Mouse (Mus musculus) c-Kit-negative CD71-positive TER-119-positive erythroid progenitor cells, embryonic 14.5 days (primary cell): ENCODE results near the gene Prkcb.

Experiments used
- DNase-seq: peaks from one replicate; pipeline ENCODE4 v3.0.0-alpha.2; 2013; ENCODE audit warnings: low read depth, low spot score

The Prkcb gene

GRCm38 (mm10) chr7:122397699-122398098 lies 109.1 kb downstream of the Prkcb start:
- DNase-seq, result no peak

DNA sequence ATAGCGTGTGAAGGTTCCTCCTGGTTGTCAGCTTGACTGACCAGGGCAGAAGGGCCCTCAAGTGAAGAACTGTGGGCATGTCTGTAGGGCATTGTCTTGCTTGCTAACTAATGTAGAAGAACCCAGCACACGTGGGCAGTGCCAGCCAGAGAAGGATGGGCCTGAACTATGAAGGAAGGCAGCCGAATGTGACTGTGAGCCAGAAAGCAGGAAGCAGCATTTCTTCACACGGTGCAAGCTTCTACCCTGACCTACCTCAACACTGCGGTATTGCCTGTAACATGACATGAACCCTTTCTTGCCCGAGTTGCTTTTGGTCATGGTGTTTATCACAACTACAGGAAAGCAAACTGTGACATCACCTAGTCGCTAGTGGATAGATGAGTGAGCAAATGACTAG lies 113.5 kb downstream of the Prkcb start:
- no peak for DNase-seq

- DNase-seq, result no peak
Observed at GRCm38 (mm10) chr7:122403343-122403742, 114.8 kb downstream of the Prkcb start.

- DNase-seq, result no peak
Observed at GRCm38 (mm10) chr7:122404571-122405393, 116.2 kb downstream of the Prkcb start.

- DNase-seq, result no peak
Observed at GRCm38 (mm10) chr7:122406625-122407024, 118.1 kb downstream of the Prkcb start.

GRCm38 (mm10) chr7:122409945-122410344 lies 121.4 kb downstream of the Prkcb start:
- DNase-seq, result no peak

DNA sequence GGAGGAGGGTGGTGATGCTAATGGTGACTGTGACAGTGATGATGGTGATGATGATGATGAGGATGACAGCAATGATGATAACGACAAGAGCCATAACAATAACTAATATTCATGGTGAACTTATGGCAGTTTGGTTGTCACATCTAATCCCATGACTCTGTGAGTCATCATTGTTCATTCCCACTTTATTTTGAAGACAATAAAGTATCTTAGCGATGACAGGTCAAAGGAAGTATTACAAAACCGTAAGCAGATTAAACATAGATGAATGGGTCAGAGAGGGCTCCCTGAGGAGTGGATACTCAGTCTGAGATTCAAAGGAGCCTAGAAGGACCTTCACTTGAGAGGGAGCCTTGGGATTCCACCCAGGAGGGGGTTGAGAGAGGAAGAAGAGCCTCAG lies 122.3 kb downstream of the Prkcb start:
- no peak for DNase-seq

- DNase-seq, result no peak
Observed at GRCm38 (mm10) chr7:122413231-122413630, 124.7 kb downstream of the Prkcb start.

DNA sequence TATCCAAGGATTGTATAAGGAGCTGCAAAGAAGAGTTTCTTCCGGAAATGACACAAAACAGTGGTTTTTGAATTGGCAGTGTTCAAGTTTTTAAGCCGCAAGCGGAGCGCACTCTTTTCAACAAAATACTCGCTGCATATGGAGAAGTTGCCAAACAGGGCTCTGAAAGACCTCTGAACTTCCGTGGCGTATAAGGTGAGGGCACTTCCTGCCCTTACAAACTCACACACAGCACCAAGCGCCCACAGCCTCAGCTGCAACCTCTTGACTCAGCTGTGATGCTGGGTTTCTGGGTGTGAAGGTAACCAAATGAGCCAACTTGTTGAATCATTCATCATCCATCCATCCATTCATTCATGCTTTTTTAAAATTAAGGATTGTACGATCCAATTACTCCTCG lies 125.6 kb downstream of the Prkcb start:
- no peak for DNase-seq

DNA sequence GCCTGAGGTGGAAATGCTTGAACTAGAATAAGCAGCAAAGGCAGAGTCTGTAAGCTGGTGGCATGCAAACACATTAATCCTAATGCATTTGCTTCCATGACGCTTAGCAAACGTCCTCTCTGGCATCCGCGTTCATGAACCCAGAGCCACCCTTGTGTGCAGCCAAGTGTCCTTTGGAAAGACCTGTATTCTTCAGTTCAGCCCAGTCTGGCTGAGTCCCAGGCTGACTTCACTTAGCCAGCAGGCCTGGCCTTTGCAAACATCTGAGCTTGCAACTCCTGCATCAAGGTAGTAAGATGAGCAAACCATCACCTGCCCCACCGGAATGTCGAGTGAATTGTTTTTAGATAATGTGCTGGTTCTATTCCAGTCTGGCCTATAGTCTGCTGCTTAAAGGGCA lies 126.1 kb downstream of the Prkcb start:
- no peak for DNase-seq

DNA sequence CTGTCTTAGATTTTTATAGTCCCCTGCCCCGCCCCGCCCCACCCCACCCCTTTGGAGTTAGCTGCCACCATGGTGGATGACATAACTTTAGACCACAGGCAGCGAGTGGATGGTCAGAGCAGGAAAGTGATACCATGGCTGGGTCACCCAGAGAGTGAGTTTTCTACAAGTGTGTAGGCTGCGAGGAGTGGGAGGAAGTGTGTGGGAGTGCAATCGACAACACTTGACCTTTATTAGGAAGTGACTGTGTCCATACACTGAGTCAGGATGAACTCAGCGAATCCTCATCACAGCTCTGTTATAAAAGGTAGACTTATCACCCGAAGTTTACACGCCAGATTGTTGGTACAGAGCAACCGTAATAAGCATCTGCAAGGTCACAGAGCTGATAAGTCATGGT lies 126.8 kb downstream of the Prkcb start:
- DNase-seq, result no peak

DNA sequence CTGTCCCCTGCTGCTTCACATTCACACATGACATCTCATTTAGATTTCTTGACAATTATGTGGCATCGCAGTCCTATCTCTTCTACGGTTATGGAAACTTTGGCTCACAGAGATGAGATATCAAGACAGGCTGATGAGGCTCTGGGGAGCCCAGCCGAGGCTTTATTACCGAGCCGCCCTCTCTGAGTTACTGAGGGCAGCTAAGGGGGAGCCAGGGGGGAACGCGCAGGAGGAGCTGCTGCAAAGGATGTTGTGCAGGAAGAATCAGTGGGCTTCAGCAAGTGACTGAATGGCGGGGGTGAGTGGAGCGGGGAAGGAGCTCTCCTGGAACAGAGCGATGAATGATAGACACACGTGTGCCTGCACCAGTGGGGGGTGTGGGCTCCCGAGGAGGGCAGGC lies 127.4 kb downstream of the Prkcb start:
- no peak for DNase-seq

- DNase-seq, result no peak
Observed at GRCm38 (mm10) chr7:122418551-122418950, 130.0 kb downstream of the Prkcb start.

GRCm38 (mm10) chr7:122423816-122424215 lies 135.3 kb downstream of the Prkcb start:
- no peak for DNase-seq

DNA sequence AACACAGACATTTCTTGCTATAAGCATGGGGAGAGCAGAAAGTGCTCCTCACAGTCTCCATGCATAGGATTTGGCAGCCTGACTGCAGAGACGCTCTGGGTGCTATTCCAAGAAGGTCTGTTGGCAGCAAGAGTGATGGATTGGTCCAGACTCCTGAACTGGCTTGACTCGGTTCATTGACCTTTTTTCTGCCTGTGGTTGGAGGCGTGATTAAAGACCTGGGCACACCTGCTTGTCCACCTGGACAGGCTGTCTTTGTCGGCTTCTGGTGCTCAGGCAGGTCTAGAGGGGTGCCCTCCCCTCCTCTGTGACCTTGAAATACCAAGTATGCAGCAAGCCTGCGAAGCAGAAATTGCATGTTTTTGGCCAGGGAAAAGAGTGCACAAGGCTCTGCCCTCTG lies 140.6 kb downstream of the Prkcb start:
- no peak for DNase-seq

DNA sequence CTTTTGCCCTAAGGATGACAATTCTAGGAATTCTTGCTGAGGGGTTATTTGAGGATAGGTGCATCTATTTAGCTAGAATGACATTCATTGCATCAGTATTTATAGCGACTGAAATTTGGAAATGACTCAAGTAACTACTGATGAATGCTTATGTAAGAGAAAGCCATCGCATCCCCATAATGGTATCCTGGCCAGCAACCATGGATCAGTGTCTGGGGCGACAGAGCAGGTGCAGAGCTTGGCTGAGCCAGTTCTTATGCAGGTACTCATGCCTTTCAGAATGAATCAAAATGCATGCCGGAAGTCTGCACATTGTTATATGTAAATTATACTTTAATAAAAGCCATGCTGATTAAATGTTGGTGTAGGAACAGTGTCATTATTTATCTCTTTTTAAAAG lies 143.8 kb downstream of the Prkcb start:
- DNase-seq, result no peak

- DNase-seq, result no peak
Observed at GRCm38 (mm10) chr7:122433377-122433776, 144.8 kb downstream of the Prkcb start.

DNA sequence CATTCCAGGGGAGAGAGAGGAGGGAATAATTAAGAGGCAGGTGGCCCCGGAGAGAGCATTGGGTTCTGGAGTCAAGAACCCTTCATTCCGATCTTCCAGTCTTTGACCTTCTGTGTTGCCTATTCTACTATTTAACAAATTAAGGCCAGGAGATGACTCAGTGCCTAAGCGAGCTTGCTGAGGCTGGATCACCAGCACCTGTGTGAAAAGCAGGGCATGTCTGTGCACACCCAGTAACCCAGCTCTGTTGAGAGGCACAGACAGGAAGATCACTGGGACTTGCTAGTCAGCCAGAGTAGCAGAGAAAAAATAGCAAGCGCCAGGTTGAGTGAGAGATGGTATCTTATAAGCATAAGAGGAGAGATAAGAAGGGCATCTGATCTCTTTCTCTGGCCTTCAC lies 146.4 kb downstream of the Prkcb start:
- no peak for DNase-seq

DNA sequence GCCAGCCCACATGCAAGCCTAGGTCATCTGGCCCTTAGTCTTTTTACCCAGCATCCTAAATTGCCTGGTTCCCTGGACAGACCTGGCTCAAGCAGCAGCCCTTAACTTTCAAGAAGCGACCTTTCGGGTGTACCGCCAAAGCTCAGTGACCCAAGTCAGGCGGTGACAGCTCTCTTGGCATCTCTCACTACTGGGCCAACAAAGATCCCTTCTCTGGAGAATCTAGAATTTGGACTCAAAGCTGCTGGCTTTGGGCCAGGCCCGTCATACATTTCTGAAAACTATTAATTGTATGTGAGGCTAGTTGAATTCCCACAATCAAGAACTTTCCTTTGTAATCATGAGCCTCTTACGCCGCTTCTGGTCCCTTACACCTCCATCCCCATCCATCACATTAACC lies 147.0 kb downstream of the Prkcb start:
- DNase-seq, result no peak

- no peak for DNase-seq
Observed at GRCm38 (mm10) chr7:122437390-122437789, 148.8 kb downstream of the Prkcb start.

DNA sequence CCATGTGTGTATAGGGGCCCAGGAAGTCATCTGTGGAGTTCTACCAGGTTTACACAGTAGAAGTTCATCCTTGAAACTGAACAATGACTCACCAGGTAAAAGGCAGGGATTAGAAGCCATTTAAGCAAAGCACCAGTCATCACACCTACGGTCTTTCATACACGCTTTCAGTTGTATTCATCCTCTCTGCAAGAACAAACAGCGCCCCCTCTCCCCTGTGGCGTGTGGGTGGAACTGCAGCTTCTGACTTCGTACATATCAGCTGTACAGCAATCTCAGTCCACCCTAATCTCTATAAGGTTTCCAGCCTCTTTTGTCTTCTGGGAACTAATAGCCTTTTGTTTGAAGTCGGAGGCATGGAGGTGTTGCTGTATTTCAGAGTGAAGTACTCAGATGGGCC lies 156.5 kb downstream of the Prkcb start:
- DNase-seq, result peak; percentile 11

- DNase-seq, result no peak
Observed at GRCm38 (mm10) chr7:122452671-122453070, 164.1 kb downstream of the Prkcb start.

DNA sequence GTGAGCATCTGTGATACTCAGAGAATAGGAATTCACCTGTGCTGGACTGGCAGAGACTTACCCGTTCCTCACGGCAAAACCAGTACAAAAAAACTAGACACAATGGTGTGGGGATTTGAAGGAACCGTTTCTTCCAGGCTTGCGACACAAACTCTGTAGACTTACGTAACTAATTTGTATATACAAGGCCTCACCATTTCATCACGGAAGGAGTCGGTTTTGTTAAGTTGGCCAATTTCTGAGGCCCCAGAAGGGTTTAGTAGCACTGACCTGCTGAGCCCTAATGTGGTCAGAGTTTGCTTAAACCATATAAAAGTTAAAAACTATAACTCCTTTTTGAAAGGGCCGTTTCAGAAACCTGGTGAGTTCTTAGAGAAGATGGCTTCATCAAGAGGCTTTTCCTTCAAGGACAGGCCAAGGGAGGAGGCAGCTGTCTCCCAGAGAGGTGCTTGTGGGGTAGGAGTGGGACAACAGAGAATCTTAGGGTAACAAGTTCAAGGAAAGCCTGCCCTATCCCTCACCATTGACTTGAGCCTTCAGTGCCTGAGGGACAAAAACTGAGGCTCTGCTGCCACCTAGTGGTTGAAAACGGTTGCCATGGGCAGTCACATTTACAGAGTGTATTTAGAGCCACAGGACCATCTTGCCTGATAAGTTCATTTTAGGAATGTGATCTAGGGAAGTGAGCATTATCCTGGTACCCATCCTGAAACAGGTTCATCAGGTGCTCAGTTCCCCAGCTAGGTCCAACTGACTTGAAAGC lies 170.8 kb downstream of the Prkcb start:
- peak; percentile 45 for DNase-seq
